Mouse (Mus musculus) kidney, adult 9 months (tissue): ENCODE data around the gene Batf.
A peak's percentile ranks its signal among the peaks of the same experiment; 100 is the strongest.
"Not testable (repeated sequence)": the region's sequence is repeated elsewhere in the genome, so short reads cannot be mapped to it uniquely, and the experiment has no call there.

Experiments
- DNase-seq: peaks from one replicate; pipeline ENCODE4 v3.0.0; 2022

Gene Batf

GRCm38 (mm10) chr12:85684411-85685275 lies 1.8 kb upstream of the Batf start:
- DNase-seq: no peak

DNA sequence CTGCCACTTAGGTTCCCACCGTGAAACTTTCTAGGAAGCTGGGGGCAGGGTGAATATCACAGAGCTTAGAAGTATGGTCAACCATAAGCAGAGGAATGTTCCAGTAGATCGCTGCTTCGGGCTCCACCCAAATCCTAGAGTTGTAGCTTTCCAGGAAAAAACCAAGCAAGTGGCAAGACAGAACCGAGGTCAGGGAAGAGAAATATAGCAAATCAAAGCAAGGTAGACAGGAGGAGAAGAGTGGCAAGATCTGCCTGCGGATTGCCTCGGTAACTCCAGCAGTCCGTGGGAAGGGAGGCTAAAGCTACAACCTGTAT lies 706 bp downstream of the Batf start:
- DNase-seq: no peak

- DNase-seq: no peak
Measured at GRCm38 (mm10) chr12:85687846-85688245, 1.4 kb downstream of the Batf start.

DNA sequence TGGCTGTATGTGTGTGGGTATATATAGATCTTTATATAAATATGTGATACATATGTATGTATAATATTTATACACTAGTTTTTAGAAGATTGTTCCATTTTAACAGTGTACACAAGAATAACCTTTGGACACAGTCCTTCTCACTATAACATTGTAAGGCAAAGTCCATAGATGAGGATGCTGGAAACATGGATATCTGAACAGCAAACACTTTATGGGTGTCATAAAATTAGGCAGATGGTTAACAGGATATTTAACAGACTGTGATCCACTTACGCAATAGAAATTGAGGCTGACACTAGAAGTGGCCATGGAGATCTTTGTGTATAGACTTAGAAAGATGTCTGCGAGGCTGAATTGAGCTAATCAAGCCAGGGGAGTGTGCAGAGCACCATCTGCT lies 9.3 kb downstream of the Batf start:
- no peak for DNase-seq

DNA sequence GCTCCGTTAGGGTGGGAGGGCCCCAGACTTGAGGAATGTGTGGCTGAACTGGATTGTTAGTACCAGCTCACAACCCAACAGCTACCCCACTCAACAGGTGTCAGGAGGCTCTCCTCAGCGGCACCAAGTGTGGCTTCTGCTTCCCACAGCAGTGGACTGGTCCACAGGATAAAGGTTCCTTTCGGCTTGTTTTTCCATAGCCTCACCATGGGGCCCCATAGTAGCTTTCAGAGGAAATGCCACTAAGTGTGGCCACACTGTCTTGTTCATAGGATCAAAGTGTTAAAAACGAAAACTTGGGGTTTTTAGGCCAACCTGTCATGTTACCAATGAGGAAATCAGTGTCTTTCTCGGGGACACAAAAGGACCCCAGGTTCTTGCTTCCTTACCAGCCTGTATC lies 10.0 kb downstream of the Batf start:
- DNase-seq: no peak

DNA sequence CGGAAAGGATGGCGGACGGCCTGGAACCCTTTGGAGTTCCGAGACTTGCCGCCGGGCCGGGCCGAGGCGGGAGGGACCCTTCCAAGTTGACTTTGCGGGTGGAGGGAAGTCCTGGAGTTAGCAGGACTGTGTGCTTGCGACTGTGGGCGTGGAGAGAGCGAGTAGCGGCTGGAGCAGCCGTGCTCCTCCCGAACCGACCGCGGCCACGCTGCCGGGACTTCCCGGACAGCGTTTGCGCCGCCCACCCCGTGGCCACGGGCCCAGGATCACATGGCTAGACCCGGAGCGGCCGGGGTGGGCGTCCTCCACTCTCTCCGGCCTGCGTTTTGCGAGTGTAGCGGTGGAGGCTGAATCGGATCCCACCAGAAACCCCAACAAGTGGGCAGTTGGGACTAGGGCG lies 11.7 kb downstream of the Batf start:
- not testable (repeated sequence) for DNase-seq

DNA sequence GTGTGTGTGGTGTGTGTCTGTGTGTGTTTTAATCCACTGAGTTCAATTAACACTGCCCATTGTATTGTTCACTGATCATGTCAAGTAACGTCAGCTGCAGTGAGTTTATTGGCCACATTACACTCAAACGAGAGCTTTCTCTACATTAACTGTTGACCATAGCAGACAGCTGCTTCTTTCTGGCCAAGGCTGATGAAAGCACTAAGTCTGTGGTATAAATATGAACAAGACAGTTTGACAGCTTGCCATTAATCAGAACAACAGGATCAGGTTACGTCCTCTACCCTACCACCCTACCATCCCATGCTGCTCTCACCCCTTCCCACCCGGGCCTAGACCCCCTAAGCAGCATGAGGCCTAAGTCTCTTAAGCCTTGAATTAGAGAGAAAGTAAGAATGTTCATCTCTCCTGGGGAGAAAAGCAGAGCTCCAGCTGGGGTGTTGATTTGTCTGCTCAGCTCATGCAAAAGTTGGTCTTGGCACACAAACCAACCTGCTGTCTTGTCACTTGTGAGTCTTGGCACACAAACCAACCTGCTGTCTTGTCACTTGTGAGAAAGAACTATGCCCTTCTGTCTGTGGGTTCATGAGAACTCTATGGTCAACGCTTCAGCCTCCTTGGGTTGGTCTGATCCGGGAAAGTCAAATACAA lies 13.8 kb downstream of the Batf start:
- DNase-seq: no peak

- DNase-seq: no peak
Measured at GRCm38 (mm10) chr12:85700842-85701223, 14.4 kb downstream of the Batf start.

- no peak for DNase-seq
Measured at GRCm38 (mm10) chr12:85702166-85703055, 15.9 kb downstream of the Batf start.

DNA sequence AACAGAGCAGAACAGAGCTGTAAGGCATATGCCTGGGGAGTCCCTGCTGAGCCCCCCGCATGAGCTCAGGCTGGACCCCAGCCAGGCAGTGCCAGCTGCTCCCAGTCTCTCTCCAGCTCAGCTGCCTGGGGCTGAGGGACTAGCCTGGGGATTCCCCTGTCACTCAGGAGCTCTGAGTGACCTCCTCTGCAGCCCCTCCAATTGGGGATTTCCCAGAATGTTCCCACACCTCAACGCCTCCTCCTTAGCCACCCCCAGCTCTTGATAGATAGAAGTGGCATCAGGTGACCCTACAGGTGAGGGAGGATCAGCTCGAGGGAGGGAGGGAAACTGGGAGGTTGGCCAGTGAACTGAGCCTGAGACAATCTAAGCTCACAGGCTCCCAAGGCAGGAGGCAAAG lies 17.0 kb downstream of the Batf start:
- DNase-seq: no peak

DNA sequence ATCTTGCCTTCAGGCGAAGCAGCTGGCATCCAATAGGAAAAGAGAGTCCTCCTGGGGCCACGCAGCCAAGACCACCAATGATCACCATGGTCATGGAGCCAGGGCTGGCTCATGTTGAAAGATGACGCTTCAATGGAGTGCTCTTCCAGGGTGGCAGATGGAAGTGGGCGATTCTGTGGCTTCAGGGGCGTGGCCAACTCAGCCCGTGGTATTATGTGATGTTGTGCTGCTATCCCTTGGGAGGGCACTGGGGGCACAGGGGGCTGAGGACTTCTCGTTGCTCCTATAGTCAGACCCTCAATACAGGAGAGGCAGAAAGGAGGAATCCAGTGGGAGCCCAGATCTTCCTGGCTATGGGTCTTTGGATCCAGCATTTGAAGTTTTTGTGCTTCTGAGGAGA lies 18.1 kb downstream of the Batf start:
- DNase-seq: no peak

- DNase-seq: peak; percentile 74
Measured at GRCm38 (mm10) chr12:85705002-85705830, 18.7 kb downstream of the Batf start.

DNA sequence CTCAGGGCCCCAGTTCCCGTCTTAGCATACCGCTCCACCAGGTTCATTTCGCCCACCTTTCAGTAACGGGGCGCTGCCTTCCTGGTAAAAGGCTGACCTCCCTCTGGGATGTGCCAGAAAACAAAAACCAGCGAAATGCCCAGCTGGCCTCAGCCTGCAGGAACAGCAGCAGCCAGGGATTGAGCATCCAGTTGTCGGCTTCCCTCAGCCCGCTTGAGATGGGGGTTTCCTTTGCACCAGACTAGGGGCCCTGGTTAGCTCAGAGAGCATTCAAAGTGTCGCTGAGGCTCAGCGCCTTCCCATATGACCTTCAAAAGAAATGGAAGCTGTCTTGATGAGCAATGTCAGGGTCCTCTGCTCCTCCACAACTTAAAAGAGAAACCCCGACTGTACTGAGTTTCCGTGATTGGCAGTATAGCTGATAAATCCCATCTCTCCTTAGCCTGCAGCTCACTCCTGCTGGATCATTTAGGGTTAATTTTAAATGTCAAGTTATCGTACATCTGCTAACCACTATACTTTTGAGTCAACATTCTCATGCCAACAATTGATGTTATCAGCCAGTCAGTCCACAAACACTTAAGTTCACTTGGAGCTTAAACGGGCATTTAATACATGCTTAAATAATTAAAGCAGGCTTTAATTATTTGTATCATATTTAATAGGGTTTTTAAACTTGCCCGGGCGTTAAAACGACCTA lies 19.5 kb downstream of the Batf start:
- no peak for DNase-seq

- no peak for DNase-seq
Measured at GRCm38 (mm10) chr12:85706906-85707305, 20.4 kb downstream of the Batf start.

DNA sequence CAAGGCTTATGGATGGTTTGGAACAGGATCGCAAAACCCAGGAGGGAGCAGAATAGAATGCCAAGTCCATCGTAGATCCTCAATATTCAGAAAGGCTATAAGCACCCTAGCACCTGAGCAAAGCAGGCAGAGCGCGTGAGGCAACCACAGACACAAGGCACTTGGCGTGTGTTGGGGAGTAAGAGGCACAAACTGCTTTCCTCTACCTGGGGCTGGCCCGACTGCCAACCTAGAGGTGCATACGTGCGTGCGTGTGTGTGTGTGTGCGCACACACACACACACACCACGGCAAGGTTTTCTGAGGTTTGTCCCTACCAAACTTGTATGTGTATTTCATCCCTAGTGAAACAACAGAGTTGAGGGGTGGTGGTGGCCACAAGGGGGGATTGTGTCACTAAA lies 20.9 kb downstream of the Batf start:
- no peak for DNase-seq

- no peak for DNase-seq
Measured at GRCm38 (mm10) chr12:85708556-85708955, 22.1 kb downstream of the Batf start.

DNA sequence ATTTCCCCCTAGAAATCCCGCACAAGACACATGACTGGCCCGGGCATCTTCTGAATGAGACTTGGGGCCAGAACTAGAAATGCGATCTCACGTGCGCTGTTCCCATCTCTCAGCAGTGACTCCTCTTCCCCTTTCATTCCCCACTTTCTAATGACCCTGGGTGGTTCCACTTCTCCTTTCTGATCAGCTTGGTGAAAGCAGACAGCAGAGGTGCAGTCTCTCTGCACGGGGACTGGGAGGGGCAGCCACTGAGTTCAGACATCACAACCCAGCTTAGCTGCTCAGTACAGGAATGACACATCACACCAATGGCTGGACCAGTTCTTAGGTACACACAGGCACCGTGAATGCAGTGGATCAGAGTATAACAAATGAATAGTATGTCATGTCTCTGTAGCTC lies 24.2 kb downstream of the Batf start:
- DNase-seq: no peak

DNA sequence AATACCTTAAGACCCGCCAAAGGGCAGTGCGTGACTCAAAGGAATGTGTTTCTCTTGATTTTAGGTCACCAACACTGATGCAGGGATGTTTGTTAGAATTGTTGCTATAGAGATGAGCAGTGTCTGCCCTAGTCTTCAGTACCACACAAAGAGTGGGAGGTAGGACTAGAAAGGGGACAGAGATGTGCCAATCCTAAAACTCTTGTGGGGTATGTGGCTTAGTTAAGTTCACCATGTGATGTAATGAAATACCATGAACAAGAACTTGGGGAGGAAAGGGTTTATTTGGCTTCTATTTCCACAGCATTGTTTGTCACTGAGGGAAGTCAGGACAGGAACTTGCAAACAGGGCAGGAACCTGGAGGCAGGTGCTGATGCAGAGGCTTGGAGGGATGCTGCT lies 26.1 kb downstream of the Batf start:
- DNase-seq: no peak

DNA sequence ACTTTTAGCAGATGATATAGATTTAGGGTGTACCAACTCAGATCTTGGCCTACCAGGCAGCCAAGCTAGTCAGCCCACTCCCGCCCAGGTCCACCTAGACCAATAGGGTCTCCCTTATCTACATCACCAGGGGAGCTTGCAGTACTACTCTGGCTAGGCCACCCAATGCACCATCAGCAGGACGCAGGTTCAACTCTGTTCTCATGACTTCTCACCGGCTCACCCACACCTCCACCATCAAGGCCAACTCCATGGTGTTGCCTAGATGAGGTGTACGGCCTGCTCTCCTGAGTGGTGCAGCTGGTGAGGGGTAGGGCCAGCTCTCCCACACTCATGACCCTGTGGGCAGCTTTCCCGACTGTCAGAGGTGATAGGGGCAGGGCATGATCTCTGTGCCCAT lies 27.7 kb downstream of the Batf start:
- no peak for DNase-seq

GRCm38 (mm10) chr12:85725306-85725705 lies 38.8 kb downstream of the Batf start:
- no peak for DNase-seq

DNA sequence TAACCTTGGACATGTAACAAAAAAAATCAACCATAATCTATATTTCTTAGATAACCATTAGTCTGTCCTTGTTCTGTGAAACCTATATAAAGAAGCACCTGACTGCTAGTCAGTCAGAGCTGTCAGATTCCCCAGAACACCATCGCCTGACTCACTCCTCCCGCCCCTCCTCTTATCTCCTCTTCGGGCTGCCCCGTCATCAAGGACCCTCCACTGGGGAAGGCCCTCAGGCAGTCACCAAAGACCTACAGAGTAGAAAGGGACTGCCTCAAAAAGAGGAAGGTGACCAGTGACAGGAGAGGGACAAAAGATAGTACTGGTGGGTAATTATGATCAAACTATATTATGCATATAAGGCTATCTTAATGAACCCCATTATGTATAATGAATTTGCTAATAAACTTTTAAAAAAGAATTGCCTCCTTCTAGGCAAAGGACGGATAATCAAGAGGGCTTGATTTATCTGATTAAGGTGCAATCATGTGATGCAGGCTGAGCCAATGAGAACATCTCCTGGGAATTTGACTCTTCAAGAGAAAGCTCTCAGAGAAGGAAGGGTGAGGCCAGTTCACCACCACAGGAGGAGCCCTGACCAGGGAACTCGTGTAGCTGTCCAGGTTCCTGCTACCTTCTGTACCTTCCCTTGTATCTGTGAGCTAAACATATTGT lies 40.4 kb downstream of the Batf start:
- DNase-seq: no peak

DNA sequence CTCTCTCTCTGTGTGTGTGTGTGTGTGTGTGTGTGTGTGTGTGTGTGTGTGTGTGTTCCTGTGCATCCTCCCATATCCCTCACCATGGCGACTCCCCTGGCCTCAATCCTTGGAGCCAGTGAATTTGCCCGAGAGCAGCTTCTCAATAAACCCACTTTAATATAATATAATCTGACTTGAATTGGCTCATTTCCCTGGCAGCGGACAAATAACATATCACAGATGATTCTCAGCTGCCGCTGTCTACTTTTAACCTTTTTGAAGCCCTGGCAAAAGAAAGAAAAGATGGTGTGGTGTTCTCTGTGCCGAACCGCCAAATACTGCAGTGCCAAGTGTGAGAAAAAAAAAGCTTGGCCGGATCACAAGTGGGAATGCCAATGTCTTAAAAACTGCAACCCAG lies 41.7 kb downstream of the Batf start:
- no peak for DNase-seq
